Mouse (Mus musculus) ES-Bruce4 (cell line): ENCODE measurements around the gene Il17ra. TPM values are rescaled to one million over a fixed set of nuclear protein-coding genes. Genes with fewer than 3 reads are reported as not detected.

Experiments used
- H3K27ac ChIP-seq: 2 replicates; pipeline ENCODE4 v1.5.1; 2012; ENCODE audit warnings: low read length, inconsistent platforms; ENCODE audit not compliant: insufficient read depth
- H3K27me3 ChIP-seq: 2 replicates; pipeline ENCODE4 v1.6.1; 2012; ENCODE audit warnings: mild to moderate bottlenecking, low read length, inconsistent platforms; ENCODE audit not compliant: control insufficient read depth, poor library complexity, insufficient read depth, severe bottlenecking
- H3K36me3 ChIP-seq: 2 replicates; pipeline ENCODE4 v1.6.1; 2012; ENCODE audit warnings: inconsistent platforms, mild to moderate bottlenecking, low read length, moderate library complexity; ENCODE audit not compliant: control insufficient read depth, poor library complexity, insufficient read depth, severe bottlenecking
- H3K4me1 ChIP-seq: one replicate; pipeline ENCODE4 v1.8.1; 2011; ENCODE audit warnings: low read length; ENCODE audit not compliant: control insufficient read depth, insufficient read depth
- H3K4me3 ChIP-seq: 2 replicates; pipeline ENCODE4 v1.5.1; 2011; ENCODE audit warnings: low read depth, mild to moderate bottlenecking, low read length
- H3K9ac ChIP-seq: 2 replicates; pipeline ENCODE4 v1.6.1; 2012; ENCODE audit warnings: low read depth, mild to moderate bottlenecking, inconsistent platforms; ENCODE audit not compliant: poor library complexity, severe bottlenecking
- H3K9me3 ChIP-seq: replicated peaks from 2 replicates; pipeline ENCODE4 v1.6.1; 2012; ENCODE audit warnings: mild to moderate bottlenecking, low read length, inconsistent platforms; ENCODE audit not compliant: control insufficient read depth, poor library complexity, insufficient read depth, severe bottlenecking
- CTCF ChIP-seq: IDR thresholded peaks from one replicate; pipeline ENCODE4 v1.8.1; 2011; ENCODE audit warnings: low read depth, low read length
- EP300 ChIP-seq: IDR thresholded peaks from 2 replicates; pipeline ENCODE4 v1.6.1; 2011; ENCODE audit warnings: low read depth, low read length; ENCODE audit not compliant: insufficient read depth
- POLR2A ChIP-seq: IDR thresholded peaks from one replicate; pipeline ENCODE4 v1.8.1; 2011; ENCODE audit warnings: low read length; ENCODE audit not compliant: insufficient read depth
- polyA plus RNA-seq: library from polyadenylated mRNA; stranded (reverse); fragments of >200 nt; gene quantifications from 2 replicates; pipeline ENCODE4 v1.2.4, GENCODE M21; 2011; ENCODE audit warnings: low read depth; ENCODE audit not compliant: missing spikeins, insufficient read depth, insufficient read length

Gene Il17ra
- polyA plus RNA-seq, 1 experiment, result 4.3 TPM

DNA sequence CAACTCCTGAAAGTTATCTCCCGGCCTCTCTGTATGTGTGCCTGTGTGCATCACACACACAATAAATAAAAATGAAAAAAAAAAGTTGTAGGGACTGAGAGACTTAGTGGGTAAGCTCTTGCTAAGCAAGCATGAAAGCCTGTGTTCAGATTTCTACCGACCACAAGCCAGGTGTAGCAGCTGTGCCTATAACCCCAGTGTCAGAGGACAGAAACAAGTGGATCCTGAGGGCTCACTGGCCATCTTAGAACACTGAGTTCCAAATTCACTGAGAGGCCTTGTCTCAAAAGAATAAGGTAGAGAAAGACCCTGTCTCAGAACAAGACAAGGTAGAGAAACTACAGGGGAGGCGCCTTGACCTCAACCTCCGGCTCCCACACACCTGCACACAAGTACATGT is 5.2 kb downstream of the Il17ra start:
- Histone ChIP-seq H3K27ac (no peak overlapping the region), H3K9me3 (no peaks in the 10 kb centered on the region), H3K36me3 (no peaks in the 10 kb centered on the region), H3K9ac (no peak overlapping the region), H3K27me3 (no peaks in the 10 kb centered on the region), H3K4me3 (no peak overlapping the region), H3K4me1 (no peaks in the 10 kb centered on the region)
- no peak for TF ChIP-seq CTCF
- TF ChIP-seq POLR2A, result no peak
- no peak for TF ChIP-seq EP300

DNA sequence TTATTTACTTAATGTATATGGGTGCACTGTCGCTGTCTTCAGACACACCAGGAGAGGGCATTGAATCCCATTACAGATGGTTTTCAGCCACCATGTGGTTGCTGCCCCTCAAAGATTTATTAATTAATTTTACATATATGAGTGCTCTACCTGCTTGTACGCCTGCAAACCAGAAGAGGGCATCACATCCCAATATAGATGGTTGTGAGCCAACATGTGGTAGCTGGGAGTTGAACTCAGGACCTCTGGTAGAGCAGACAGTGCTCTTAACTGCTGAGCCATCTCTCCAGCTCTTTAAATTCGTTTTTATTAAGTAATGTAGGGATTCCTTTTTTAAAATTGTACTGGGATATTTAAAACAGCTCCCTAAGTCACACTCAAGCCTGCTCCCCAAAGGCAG is 6.2 kb downstream of the Il17ra start:
- TF ChIP-seq POLR2A (no peak), EP300 (no peak), CTCF (no peak)
- Histone ChIP-seq H3K9ac (no peak overlapping the region), H3K9me3 (no peaks in the 10 kb centered on the region), H3K27me3 (no peaks in the 10 kb centered on the region), H3K4me1 (no peaks in the 10 kb centered on the region), H3K27ac (no peak overlapping the region), H3K4me3 (no peak overlapping the region), H3K36me3 (no peaks in the 10 kb centered on the region)

DNA sequence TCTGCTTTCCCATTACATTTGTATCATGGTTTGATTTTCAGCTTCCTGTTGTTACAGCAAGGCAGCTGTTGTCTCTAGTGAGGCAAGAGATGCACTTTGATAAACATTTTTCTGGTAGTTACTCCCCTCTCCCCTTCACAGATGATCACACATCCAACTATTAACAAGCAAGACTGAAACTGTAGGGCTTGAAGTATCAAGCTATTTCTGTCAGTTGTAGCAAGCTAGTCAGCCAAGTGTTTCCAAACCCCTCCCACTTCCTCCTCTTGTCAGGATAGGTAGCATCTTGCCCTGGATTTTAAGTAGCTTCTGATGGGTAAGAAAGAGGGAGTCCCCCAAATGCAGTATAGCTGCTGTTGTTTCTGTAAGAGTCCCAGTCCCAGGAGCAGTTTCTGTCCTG is 6.7 kb downstream of the Il17ra start:
- no peak overlapping the region for H3K27ac ChIP-seq
- no peak overlapping the region for H3K9ac ChIP-seq
- H3K27me3 ChIP-seq, result no peaks in the 10 kb centered on the region
- no peaks in the 10 kb centered on the region for H3K9me3 ChIP-seq
- H3K36me3 ChIP-seq, result no peaks in the 10 kb centered on the region
- H3K4me1 ChIP-seq, result no peaks in the 10 kb centered on the region
- TF ChIP-seq POLR2A (no peak), CTCF (no peak), EP300 (no peak)
- H3K4me3 ChIP-seq, result no peak overlapping the region

DNA sequence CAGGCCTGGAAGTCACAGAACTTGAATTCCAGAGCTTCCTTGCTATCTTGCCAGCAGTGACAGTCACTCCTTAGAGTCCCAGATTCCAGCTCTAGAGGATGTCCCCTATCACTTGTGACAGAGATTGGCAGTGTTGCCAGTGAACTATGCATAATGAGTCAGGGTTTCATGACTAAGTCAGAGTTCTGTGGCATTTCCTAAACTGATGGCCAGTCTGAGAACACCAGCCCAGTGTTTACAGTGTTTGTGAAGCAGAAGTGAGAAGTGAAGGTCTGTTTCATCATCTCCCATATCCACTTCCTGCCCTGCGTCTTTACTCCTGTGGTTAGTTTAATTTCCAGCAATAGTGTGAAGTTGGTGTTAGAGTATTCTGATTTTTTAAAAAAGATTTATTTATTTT is 7.6 kb downstream of the Il17ra start:
- Histone ChIP-seq H3K27ac (no peak overlapping the region), H3K9me3 (no peaks in the 10 kb centered on the region), H3K36me3 (no peaks in the 10 kb centered on the region), H3K4me1 (no peaks in the 10 kb centered on the region), H3K27me3 (no peaks in the 10 kb centered on the region), H3K4me3 (no peak overlapping the region), H3K9ac (no peak overlapping the region)
- no peak for TF ChIP-seq EP300

DNA sequence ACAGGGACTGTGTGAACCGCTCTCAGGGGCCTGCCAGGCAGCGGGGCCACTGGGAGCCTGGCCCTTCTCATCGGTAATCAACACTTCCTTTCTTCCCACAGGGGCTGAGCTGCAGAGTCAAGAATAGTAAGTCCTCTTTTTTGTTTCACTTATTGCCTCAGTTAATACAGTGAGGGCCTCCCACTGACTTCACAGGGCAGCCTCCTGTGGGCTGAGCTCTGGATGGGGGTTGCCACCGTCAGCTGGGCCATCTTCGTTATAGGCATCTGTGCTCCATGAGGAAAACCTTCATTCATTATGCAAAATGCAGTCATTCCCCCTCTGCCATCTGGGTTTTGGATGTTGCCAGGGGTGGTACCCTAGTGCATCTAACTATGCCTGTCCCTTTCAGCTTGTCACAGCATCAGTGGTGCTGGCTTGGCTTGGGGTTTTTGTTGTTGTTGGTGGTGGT is 9.0 kb downstream of the Il17ra start:
- Histone ChIP-seq H3K4me1 (no peaks in the 10 kb centered on the region), H3K9me3 (no peaks in the 10 kb centered on the region), H3K4me3 (no peak overlapping the region), H3K36me3 (no peaks in the 10 kb centered on the region), H3K27ac (no peak overlapping the region), H3K9ac (no peak overlapping the region), H3K27me3 (no peaks in the 10 kb centered on the region)
- TF ChIP-seq CTCF (no peak), EP300 (no peak), POLR2A (no peak)

DNA sequence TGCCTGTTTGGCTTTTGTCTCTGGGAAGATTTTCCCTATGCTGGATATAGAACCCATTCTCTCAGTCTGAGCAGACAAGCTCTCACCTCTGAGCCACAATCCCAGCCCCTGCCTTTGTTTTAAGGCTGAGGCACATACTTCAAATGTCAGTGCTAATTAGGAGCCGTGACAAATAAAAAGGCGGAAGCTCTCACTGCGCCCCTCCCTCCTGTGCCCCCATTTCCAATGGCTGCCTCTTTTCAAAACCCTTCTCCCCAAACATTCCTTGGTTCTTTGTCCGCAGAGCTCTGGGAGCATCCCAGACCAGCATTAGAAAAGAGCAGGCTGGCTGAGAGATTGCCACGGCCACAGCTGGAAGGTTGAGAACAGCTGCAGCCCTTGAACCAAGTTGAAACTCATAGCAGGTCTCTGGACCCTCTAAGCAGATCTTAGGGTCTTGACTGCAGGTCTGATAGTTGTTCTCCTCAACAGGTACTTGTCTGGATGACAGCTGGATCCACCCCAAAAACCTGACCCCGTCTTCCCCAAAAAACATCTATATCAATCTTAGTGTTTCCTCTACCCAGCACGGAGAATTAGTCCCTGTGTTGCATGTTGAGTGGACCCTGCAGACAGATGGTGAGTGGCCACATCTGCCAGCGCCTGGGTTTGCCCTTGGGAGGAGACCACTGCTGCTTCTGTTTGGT is 9.6 kb downstream of the Il17ra start:
- Histone ChIP-seq H3K4me3 (no peak overlapping the region), H3K9me3 (no peaks in the 10 kb centered on the region), H3K9ac (no peak overlapping the region), H3K27me3 (no peaks in the 10 kb centered on the region), H3K36me3 (no peaks in the 10 kb centered on the region), H3K4me1 (no peaks in the 10 kb centered on the region), H3K27ac (no peak overlapping the region)
- TF ChIP-seq EP300, result no peak
- no peak for TF ChIP-seq POLR2A
- no peak for TF ChIP-seq CTCF
